Mouse (Mus musculus): Measurements from ENCODE around the gene Arhgap28. TPM values are rescaled to one million over a fixed set of nuclear protein-coding genes. Genes with fewer than 3 reads are reported as not detected.

The Arhgap28 gene
- polyA plus RNA-seq, 1 experiment from 2014 or later = 5.0 TPM

DNA sequence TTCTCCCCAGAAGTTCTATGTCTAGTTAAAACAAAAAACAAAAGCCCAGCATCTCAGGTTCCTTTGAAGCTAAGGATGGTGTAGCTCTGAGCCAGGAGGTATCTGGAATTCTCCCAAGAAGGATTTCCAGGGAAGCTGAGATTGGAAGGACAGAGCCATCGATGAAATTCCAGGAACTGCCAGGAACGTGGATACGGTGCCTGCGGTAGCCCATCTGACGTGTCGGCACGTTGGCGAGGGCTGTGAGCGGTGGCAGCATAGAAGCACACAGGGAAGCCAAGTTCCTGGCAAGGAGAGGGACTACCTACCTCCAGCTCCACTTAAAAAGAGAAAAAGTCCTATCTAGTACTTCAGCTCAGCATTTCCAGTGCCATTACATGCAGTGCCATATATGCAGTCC lies 115.8 kb downstream of the Arhgap28 start:
- 97% methylated on average over 9 of the region's 9 CpGs for WGBS
- peaks cover 2% of the 10 kb centered on the region; the same call in 1 of the 2 replicates for H3K9me3 ChIP-seq (replicated peaks; ENCODE audit: control insufficient read depth, low read length, poor library complexity, severe bottlenecking)
- H3K27ac ChIP-seq (ENCODE audit: low read length) = no peak overlapping the region
- no peak overlapping the region for H3K4me3 ChIP-seq (ENCODE audit: low read depth, low read length)
- H3K4me2 ChIP-seq (ENCODE audit: low read length) = no peak overlapping the region
- H3K27me3 ChIP-seq (ENCODE audit: control insufficient read depth, insufficient read depth, low read depth, low read length) = no peaks in the 10 kb centered on the region
- no peak for ATAC-seq
- H3K4me1 ChIP-seq (ENCODE audit: control insufficient read depth, insufficient read depth, low read length) = no peaks in the 10 kb centered on the region
- no peak overlapping the region for H3K9ac ChIP-seq (ENCODE audit: low read depth, low read length)
- H3K36me3 ChIP-seq (ENCODE audit: control insufficient read depth, insufficient read depth, low read length) = no peaks in the 10 kb centered on the region

DNA sequence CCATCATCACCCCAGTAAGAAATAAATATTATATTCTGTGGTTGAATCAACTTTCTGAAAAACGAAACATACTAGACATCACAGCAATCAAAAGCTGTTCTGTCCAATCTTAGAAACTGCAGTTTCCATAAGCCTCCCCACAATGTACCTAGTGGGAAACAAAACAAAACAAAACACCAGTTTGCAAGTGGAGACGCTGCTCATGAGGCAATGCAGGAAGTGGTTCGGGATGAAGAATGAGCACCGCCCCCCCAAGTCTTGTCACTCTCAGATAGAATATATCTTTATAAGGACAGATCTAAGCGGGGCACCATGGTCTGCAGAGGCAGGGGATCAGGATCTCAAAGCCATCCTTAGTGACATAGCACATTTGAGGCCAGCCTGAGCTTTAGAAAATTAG lies 117.6 kb downstream of the Arhgap28 start:
- Histone ChIP-seq H3K27me3 (ENCODE audit: control insufficient read depth, insufficient read depth, low read depth, low read length) (no peaks in the 10 kb centered on the region), H3K9ac (ENCODE audit: low read depth, low read length) (no peak overlapping the region), H3K36me3 (ENCODE audit: control insufficient read depth, insufficient read depth, low read length) (no peaks in the 10 kb centered on the region), H3K4me3 (ENCODE audit: low read depth, low read length) (no peak overlapping the region), H3K4me2 (ENCODE audit: low read length) (no peak overlapping the region), H3K27ac (ENCODE audit: low read length) (no peak overlapping the region), H3K4me1 (ENCODE audit: control insufficient read depth, insufficient read depth, low read length) (no peaks in the 10 kb centered on the region), H3K9me3 (replicated peaks; ENCODE audit: control insufficient read depth, low read length, poor library complexity, severe bottlenecking) (peaks cover 2% of the 10 kb centered on the region; the same call in 1 of the 2 replicates)
- 88% methylated on average over 5 of the region's 5 CpGs for WGBS
- ATAC-seq = no peak

DNA sequence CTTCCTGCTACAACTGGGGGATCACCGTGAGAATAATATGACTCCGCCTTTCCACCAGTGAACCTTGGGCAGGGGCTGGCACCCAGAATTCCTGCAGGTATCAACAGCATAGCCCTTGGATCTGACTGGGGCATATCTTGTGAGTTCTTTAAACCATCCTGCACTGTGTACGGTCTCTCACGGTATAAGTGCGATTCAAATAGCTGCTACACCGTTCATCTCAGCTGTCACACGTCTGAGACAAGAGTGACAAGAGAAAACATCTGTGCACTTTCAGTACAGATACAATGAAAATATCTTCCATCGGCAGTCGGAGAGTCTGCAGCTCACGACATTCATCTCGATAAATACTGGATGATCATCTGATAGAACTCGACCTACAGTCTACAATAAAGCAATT lies 126.3 kb downstream of the Arhgap28 start:
- WGBS = 81% methylated on average over 12 of the region's 12 CpGs
- Histone ChIP-seq H3K4me2 (ENCODE audit: low read length) (no peak overlapping the region), H3K4me1 (ENCODE audit: control insufficient read depth, insufficient read depth, low read length) (no peaks in the 10 kb centered on the region), H3K27me3 (ENCODE audit: control insufficient read depth, insufficient read depth, low read depth, low read length) (no peaks in the 10 kb centered on the region), H3K4me3 (ENCODE audit: low read depth, low read length) (no peak overlapping the region), H3K9me3 (replicated peaks; ENCODE audit: control insufficient read depth, low read length, poor library complexity, severe bottlenecking) (no peaks in the 10 kb centered on the region), H3K27ac (ENCODE audit: low read length) (no peak overlapping the region), H3K36me3 (ENCODE audit: control insufficient read depth, insufficient read depth, low read length) (no peaks in the 10 kb centered on the region), H3K9ac (ENCODE audit: low read depth, low read length) (no peak overlapping the region)
- ATAC-seq = no peak

DNA sequence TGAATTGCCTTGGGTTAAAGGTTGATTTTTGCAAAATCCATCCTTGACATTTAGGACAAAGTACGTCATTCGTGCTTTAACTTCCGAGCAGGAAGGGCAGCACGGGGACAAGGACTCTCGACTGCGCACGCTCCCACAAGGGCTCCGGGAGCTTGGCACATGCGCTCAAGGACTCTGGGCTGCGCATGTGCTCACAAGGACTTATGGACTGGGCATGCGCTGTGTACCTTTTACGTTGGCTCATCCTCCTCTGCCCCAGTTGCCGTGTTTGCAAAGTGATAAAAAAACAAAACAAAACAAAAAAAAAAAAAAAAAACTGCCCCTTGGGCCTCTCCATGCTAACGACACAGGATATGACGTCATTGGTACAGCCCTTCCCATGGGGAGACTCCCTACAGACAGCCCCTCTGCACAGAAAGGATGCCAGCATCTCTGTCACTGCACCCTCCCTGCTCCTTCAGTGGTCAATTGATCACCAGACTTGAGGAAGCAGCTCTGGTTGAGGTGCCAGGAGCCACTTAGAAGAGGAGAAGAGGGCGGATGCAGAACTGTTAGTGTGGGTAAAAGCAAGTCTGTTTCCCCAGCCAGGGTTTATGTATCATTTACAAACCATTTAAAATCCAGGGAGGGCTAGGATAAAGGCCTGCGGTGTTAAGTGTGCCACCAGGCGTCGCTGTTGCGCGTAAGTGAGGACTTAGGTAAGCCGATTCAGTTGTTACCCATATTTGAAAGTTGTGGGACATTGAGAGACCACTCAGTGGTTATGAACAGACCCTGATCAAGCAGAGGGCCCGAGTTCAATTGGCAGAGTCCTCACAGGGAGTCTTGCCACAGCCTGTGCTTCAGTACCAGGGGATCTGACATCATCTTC lies 134.0 kb downstream of the Arhgap28 start:
- H3K4me3 ChIP-seq (ENCODE audit: low read depth, low read length) = no peak overlapping the region
- H3K27ac ChIP-seq (ENCODE audit: low read length) = no peak overlapping the region
- H3K4me1 ChIP-seq (ENCODE audit: control insufficient read depth, insufficient read depth, low read length) = no peaks in the 10 kb centered on the region
- H3K4me2 ChIP-seq (ENCODE audit: low read length) = no peak overlapping the region
- H3K9me3 ChIP-seq (replicated peaks; ENCODE audit: control insufficient read depth, low read length, poor library complexity, severe bottlenecking) = no peaks in the 10 kb centered on the region
- no peak overlapping the region for H3K9ac ChIP-seq (ENCODE audit: low read depth, low read length)
- 68% methylated on average over 23 of the region's 23 CpGs for WGBS
- no peaks in the 10 kb centered on the region for H3K36me3 ChIP-seq (ENCODE audit: control insufficient read depth, insufficient read depth, low read length)
- peak; percentile 67 for ATAC-seq
- H3K27me3 ChIP-seq (ENCODE audit: control insufficient read depth, insufficient read depth, low read depth, low read length) = no peaks in the 10 kb centered on the region

DNA sequence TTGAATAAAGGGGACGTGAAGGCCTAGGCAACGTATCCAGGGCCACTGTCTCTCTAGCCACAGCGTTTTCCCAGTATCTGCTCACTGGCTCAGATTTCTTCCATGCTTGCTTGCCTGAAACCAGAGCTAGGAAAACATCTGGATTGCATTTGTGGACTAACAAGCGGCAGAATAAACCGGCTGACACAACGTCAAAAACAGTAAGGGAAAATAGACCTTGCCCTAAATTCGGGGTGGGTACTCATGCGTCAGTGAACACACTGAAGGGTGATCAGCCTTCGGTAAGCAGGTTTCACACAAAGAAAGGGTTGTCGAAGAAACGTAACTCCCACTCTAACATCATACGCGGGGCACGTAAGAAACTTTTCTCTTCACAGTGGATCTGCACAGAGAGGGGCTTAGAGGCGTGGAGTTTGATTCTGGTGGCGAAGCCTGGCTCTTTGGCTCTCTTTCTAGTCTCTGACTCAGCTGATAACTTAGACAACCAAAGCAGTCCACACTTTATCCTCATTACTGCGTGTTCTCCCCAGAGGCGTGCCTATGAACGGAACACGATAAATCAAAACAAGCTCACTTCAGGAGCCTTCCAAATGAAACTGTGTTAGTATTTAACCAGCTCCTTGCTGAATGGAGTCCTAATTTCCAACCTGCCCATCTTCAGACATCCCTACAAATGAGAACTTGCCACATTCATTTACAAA lies 137.2 kb downstream of the Arhgap28 start:
- no peaks in the 10 kb centered on the region for H3K27me3 ChIP-seq (ENCODE audit: control insufficient read depth, insufficient read depth, low read depth, low read length)
- no peak overlapping the region for H3K4me3 ChIP-seq (ENCODE audit: low read depth, low read length)
- 82% methylated on average over 20 of the region's 20 CpGs for WGBS
- no peak for ATAC-seq
- H3K27ac ChIP-seq (ENCODE audit: low read length) = no peak overlapping the region
- H3K4me2 ChIP-seq (ENCODE audit: low read length) = no peak overlapping the region
- H3K4me1 ChIP-seq (ENCODE audit: control insufficient read depth, insufficient read depth, low read length) = no peaks in the 10 kb centered on the region
- no peaks in the 10 kb centered on the region for H3K9me3 ChIP-seq (replicated peaks; ENCODE audit: control insufficient read depth, low read length, poor library complexity, severe bottlenecking)
- H3K9ac ChIP-seq (ENCODE audit: low read depth, low read length) = no peak overlapping the region
- H3K36me3 ChIP-seq (ENCODE audit: control insufficient read depth, insufficient read depth, low read length) = no peaks in the 10 kb centered on the region

DNA sequence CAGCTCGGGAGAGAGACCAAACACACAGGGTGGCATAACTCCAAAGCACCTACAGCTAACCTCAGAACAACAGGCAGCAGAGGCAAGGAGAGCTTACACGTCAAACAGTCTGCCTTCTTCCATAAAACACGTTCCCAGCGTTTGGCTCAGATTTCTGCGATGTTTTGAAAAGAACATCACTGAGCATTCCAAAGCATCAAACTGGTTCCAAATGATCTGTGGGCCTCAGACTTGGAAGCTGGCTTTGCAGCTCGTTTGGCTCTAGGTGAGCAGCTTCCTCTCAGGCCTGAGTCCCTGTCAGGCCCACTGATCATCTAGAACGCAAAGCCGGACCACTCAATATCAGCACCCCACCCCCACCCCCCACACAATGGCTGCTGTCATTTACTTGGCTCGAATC lies 137.9 kb downstream of the Arhgap28 start:
- 81% methylated on average over 9 of the region's 9 CpGs for WGBS
- H3K27ac ChIP-seq (ENCODE audit: low read length) = no peak overlapping the region
- H3K4me2 ChIP-seq (ENCODE audit: low read length) = no peak overlapping the region
- H3K4me1 ChIP-seq (ENCODE audit: control insufficient read depth, insufficient read depth, low read length) = no peaks in the 10 kb centered on the region
- no peak overlapping the region for H3K4me3 ChIP-seq (ENCODE audit: low read depth, low read length)
- H3K36me3 ChIP-seq (ENCODE audit: control insufficient read depth, insufficient read depth, low read length) = no peaks in the 10 kb centered on the region
- no peak overlapping the region for H3K9ac ChIP-seq (ENCODE audit: low read depth, low read length)
- H3K27me3 ChIP-seq (ENCODE audit: control insufficient read depth, insufficient read depth, low read depth, low read length) = no peaks in the 10 kb centered on the region
- H3K9me3 ChIP-seq (replicated peaks; ENCODE audit: control insufficient read depth, low read length, poor library complexity, severe bottlenecking) = no peaks in the 10 kb centered on the region
- ATAC-seq = no peak

DNA sequence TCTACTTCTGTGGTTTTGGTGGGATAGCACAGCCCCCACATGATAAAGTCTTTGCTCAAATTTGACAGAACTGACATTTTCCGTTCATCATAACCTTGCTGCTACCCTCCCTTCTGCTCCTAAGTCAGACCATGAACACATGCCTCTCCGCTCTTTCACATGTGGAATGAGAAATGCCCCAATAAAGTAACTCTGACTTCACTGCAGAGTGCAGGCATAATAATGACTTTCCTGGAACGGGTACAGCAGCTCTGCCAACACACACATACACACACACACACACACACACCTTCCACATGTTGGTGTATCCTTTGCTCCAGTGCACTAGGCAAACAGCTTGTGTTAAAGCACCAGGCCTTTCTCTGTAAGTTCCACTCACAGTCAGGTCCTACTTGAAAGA lies 139.0 kb downstream of the Arhgap28 start:
- H3K9me3 ChIP-seq (replicated peaks; ENCODE audit: control insufficient read depth, low read length, poor library complexity, severe bottlenecking) = no peaks in the 10 kb centered on the region
- 84% methylated on average over 3 of the region's 3 CpGs for WGBS
- no peak overlapping the region for H3K4me2 ChIP-seq (ENCODE audit: low read length)
- H3K27ac ChIP-seq (ENCODE audit: low read length) = no peak overlapping the region
- H3K4me1 ChIP-seq (ENCODE audit: control insufficient read depth, insufficient read depth, low read length) = no peaks in the 10 kb centered on the region
- no peaks in the 10 kb centered on the region for H3K27me3 ChIP-seq (ENCODE audit: control insufficient read depth, insufficient read depth, low read depth, low read length)
- H3K9ac ChIP-seq (ENCODE audit: low read depth, low read length) = no peak overlapping the region
- ATAC-seq = no peak
- H3K4me3 ChIP-seq (ENCODE audit: low read depth, low read length) = no peak overlapping the region
- H3K36me3 ChIP-seq (ENCODE audit: control insufficient read depth, insufficient read depth, low read length) = no peaks in the 10 kb centered on the region

DNA sequence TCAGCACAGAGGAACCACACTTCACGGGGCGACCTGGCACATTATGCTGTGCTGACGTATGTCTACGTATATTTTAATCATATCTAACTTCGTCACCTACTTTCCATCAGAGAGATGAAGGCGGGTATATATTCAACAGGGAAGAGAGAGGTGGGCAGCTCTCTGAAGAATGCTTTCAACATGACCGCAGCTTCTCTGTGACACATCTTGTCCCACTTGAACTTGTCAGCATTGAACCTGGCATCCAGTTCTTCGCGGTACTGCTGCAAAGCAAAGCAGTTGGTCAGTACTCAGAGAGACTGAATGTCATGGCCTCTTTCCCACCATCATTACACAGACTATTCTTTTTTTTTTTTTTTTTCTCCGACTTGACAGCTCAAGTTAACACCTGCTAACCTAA lies 139.6 kb downstream of the Arhgap28 start:
- H3K36me3 ChIP-seq (ENCODE audit: control insufficient read depth, insufficient read depth, low read length) = no peaks in the 10 kb centered on the region
- no peak overlapping the region for H3K4me2 ChIP-seq (ENCODE audit: low read length)
- no peaks in the 10 kb centered on the region for H3K4me1 ChIP-seq (ENCODE audit: control insufficient read depth, insufficient read depth, low read length)
- ATAC-seq = no peak
- H3K9me3 ChIP-seq (replicated peaks; ENCODE audit: control insufficient read depth, low read length, poor library complexity, severe bottlenecking) = no peaks in the 10 kb centered on the region
- WGBS = 86% methylated on average over 10 of the region's 10 CpGs
- H3K27me3 ChIP-seq (ENCODE audit: control insufficient read depth, insufficient read depth, low read depth, low read length) = no peaks in the 10 kb centered on the region
- no peak overlapping the region for H3K9ac ChIP-seq (ENCODE audit: low read depth, low read length)
- H3K27ac ChIP-seq (ENCODE audit: low read length) = no peak overlapping the region
- no peak overlapping the region for H3K4me3 ChIP-seq (ENCODE audit: low read depth, low read length)
